In the genomic region with DNA sequence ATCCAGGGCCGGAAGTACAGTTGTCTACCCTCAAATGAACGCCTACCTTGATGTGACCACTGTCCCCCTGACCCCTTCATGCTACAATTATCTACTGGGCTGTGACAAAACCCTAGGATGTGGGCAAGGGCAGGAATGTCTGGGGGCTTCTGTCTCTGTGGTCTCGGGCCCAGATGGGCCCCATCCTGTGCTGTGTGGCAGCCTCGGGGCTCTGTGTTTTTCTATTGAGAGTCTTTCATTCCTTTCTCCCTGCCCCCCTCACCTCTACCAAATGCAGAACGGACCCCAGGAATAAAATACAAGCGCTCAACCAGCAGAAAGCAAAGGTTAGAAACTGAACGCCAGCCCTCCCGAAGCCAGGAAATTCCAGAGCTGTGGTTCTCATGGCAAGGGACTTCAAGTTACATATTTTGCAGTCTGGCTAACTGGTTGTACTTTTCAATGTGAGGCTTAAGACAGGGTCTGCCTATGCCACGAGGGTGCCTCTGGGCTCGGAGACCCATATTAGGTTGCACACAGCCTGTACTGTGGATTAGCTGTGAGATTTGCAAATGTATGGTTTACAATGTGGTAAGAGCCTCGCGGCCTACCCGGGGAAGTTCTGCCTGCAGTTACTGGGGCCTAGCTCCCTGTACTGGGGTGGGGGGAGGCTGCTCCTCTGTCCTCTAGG, we compare ENCODE assay signal across 20 mouse cellular contexts.
DNase-seq lines count a peak whose midpoint lies in the region; ATAC-seq and TF ChIP-seq lines count a peak whose summit lies in the region.
"Had no signal": no experiment of that assay in that cellular context is flagged by ENCODE, and none has a peak within 500 bp of the region (broad histone marks: within the 10 kb centered on the region; RNA-seq: fewer than 3 reads in every experiment).

No protein-coding gene starts in this region.

- no peak overlapping the region for H3K9ac ChIP-seq in forebrain, embryonic 12.5 days
- no peak overlapping the region for H3K9ac ChIP-seq in forebrain, embryonic 15.5 days (replicated peaks)
- no peak overlapping the region for H3K9ac ChIP-seq in lung, embryonic 14.5 days
- no peak overlapping the region for H3K9ac ChIP-seq in embryonic facial prominence, embryonic 12.5 days
- H3K9ac ChIP-seq in limb, embryonic 14.5 days (ENCODE audit: low read depth, low read length, severe bottlenecking), result no peak overlapping the region
- H3K9ac ChIP-seq: heart, embryonic 15.5 days; hindbrain, embryonic 14.5 days; liver, embryonic 14.5 days; neural tube, embryonic 13.5 days had no signal

- no peak overlapping the region for H3K4me2 ChIP-seq in forebrain, embryonic 12.5 days
- no peak overlapping the region for H3K4me2 ChIP-seq in forebrain, embryonic 15.5 days (replicated peaks)
- no peak overlapping the region for H3K4me2 ChIP-seq in lung, embryonic 14.5 days
- 0 out of 2 replicates have a peak overlapping the region, but pooled peaks have one; percentile 6 for H3K4me2 ChIP-seq in embryonic facial prominence, embryonic 12.5 days (replicated peaks)
- H3K4me2 ChIP-seq in limb, embryonic 14.5 days (replicated peaks; ENCODE audit: low read depth, low read length, severe bottlenecking), result peak overlapping the region; percentile 11; the same call in 1 of the 2 replicates
- H3K4me2 ChIP-seq: heart, embryonic 15.5 days; hindbrain, embryonic 14.5 days; neural tube, embryonic 13.5 days had no signal

- no peaks in the 10 kb centered on the region for H3K9me3 ChIP-seq in forebrain, embryonic 12.5 days
- no peaks in the 10 kb centered on the region for H3K9me3 ChIP-seq in forebrain, embryonic 15.5 days
- no peaks in the 10 kb centered on the region for H3K9me3 ChIP-seq in lung, embryonic 14.5 days (ENCODE audit: low read depth, low read length)
- H3K9me3 ChIP-seq in embryonic facial prominence, embryonic 12.5 days, result no peaks in the 10 kb centered on the region
- no peaks in the 10 kb centered on the region for H3K9me3 ChIP-seq in limb, embryonic 14.5 days (ENCODE audit: control insufficient read depth, low read length)
- H3K9me3 ChIP-seq: heart, embryonic 15.5 days; neural tube, embryonic 13.5 days had no signal

- no peak for TF ChIP-seq CTCF in lung, embryonic 14.5 days (IDR thresholded peaks at IDR 0.05; ENCODE audit: low read depth)

- peaks cover 9% of the 10 kb centered on the region; the same call in 1 of the 2 replicates for H3K27me3 ChIP-seq in forebrain, embryonic 12.5 days
- no peaks in the 10 kb centered on the region for H3K27me3 ChIP-seq in forebrain, embryonic 15.5 days
- no peaks in the 10 kb centered on the region for H3K27me3 ChIP-seq in lung, embryonic 14.5 days (ENCODE audit: insufficient read depth, low read length)
- no peaks in the 10 kb centered on the region for H3K27me3 ChIP-seq in embryonic facial prominence, embryonic 12.5 days
- H3K27me3 ChIP-seq in limb, embryonic 14.5 days (ENCODE audit: control insufficient read depth, insufficient read depth, low read length), result no peaks in the 10 kb centered on the region

- H3K27ac ChIP-seq in forebrain, embryonic 12.5 days, result 0 out of 2 replicates have a peak overlapping the region, but pooled peaks have one; percentile 1
- H3K27ac ChIP-seq in forebrain, embryonic 15.5 days (replicated peaks), result no peak overlapping the region
- H3K27ac ChIP-seq in lung, embryonic 14.5 days (ENCODE audit: low read depth), result no peak overlapping the region
- H3K27ac ChIP-seq in embryonic facial prominence, embryonic 12.5 days, result peak overlapping the region; percentile 84
- peak overlapping the region; percentile 79 for H3K27ac ChIP-seq in limb, embryonic 14.5 days (replicated peaks; ENCODE audit: low read depth, low read length)
- H3K27ac ChIP-seq: heart, embryonic 15.5 days; hindbrain, embryonic 14.5 days; liver, embryonic 14.5 days; neural tube, embryonic 13.5 days had no signal

- no peaks in the 10 kb centered on the region for H3K36me3 ChIP-seq in forebrain, embryonic 12.5 days (replicated peaks)
- H3K36me3 ChIP-seq in forebrain, embryonic 15.5 days, result no peaks in the 10 kb centered on the region
- no peaks in the 10 kb centered on the region for H3K36me3 ChIP-seq in lung, embryonic 14.5 days (ENCODE audit: insufficient read depth)
- no peaks in the 10 kb centered on the region for H3K36me3 ChIP-seq in embryonic facial prominence, embryonic 12.5 days
- no peaks in the 10 kb centered on the region for H3K36me3 ChIP-seq in limb, embryonic 14.5 days (ENCODE audit: control insufficient read depth, insufficient read depth, low read length)
- H3K36me3 ChIP-seq: heart, embryonic 15.5 days; neural tube, embryonic 13.5 days had no signal

- TF ChIP-seq POLR2A in limb, embryonic 14.5 days (IDR thresholded peaks at IDR 0.05; ENCODE audit: borderline replicate concordance, extremely low read depth, insufficient read depth, insufficient read length), result no peak

- 46% methylated on average over 13 of the region's 13 CpGs for WGBS in forebrain, embryonic 12.5 days
- 52% methylated on average over 13 of the region's 13 CpGs for WGBS in forebrain, embryonic 15.5 days
- 60% methylated on average over 13 of the region's 13 CpGs for WGBS in lung, embryonic 14.5 days
- WGBS in embryonic facial prominence, embryonic 12.5 days, result 11% methylated on average over 13 of the region's 13 CpGs
- 25% methylated on average over 13 of the region's 13 CpGs for WGBS in limb, embryonic 14.5 days

- no peak overlapping the region for H3K4me3 ChIP-seq in forebrain, embryonic 12.5 days (replicated peaks)
- H3K4me3 ChIP-seq in forebrain, embryonic 15.5 days, result no peak overlapping the region
- H3K4me3 ChIP-seq in lung, embryonic 14.5 days (ENCODE audit: low read depth, low read length), result no peak overlapping the region
- no peak overlapping the region for H3K4me3 ChIP-seq in embryonic facial prominence, embryonic 12.5 days
- no peak overlapping the region for H3K4me3 ChIP-seq in limb, embryonic 14.5 days (replicated peaks; ENCODE audit: low read length)
- H3K4me3 ChIP-seq: heart, embryonic 15.5 days; neural tube, embryonic 13.5 days had no signal

- peaks cover 8% of the 10 kb centered on the region; the same call in 1 of the 2 replicates for H3K4me1 ChIP-seq in forebrain, embryonic 12.5 days
- H3K4me1 ChIP-seq in forebrain, embryonic 15.5 days, result no peaks in the 10 kb centered on the region
- 0 out of 2 replicates have a peak, but pooled peaks cover 4% of the 10 kb centered on the region for H3K4me1 ChIP-seq in lung, embryonic 14.5 days (ENCODE audit: insufficient read depth)
- peaks cover 34% of the 10 kb centered on the region for H3K4me1 ChIP-seq in embryonic facial prominence, embryonic 12.5 days
- peaks cover 16% of the 10 kb centered on the region for H3K4me1 ChIP-seq in limb, embryonic 14.5 days (ENCODE audit: control insufficient read depth, insufficient read depth, low read length)
- H3K4me1 ChIP-seq: heart, embryonic 15.5 days; neural tube, embryonic 13.5 days had no signal

- no peak for ATAC-seq in forebrain, embryonic 12.5 days (ENCODE audit: low FRiP score)
- no peak for ATAC-seq in forebrain, embryonic 15.5 days (replicated peaks)
- ATAC-seq in lung, embryonic 14.5 days (ENCODE audit: insufficient read depth), result no peak
- ATAC-seq in embryonic facial prominence, embryonic 12.5 days (ENCODE audit: insufficient number of reproducible peaks, insufficient read depth, low FRiP score, low TSS enrichment), result peak; percentile 78
- ATAC-seq in limb, embryonic 14.5 days (ENCODE audit: low FRiP score, low read depth), result peak; percentile 90
- ATAC-seq: lung, postnatal 0 days had no signal

- peak; percentile 11 for DNase-seq in lung, embryonic 14.5 days
- no peak for DNase-seq in lung, postnatal 14 days
- peak; percentile 54 for DNase-seq in limb, embryonic 14.5 days (ENCODE audit: low spot score)
- no peak for DNase-seq in thymus, postnatal 14 days
- DNase-seq in cerebellum, postnatal 14 days, result no peak
- DNase-seq: adrenal gland, postnatal 14 days; cerebellum, adult 11-12 months; gastrocnemius, postnatal 10 days; heart, adult 18-20 months; kidney, adult 2 months; right cerebral cortex, postnatal 25 days; thymus, adult 18-20 months had no signal

Comparison
In these comparisons a context has a peak if more than half of its experiments do, and no peak if none do; other contexts are left out.
1. H3K27ac ChIP-seq: peak in forebrain, embryonic 12.5 days (single experiment), embryonic facial prominence, embryonic 12.5 days (single experiment) and limb, embryonic 14.5 days (single experiment); none in forebrain, embryonic 15.5 days (single experiment) and lung, embryonic 14.5 days (single experiment).
2. DNase-seq: peak in lung, embryonic 14.5 days (single experiment) and limb, embryonic 14.5 days (single experiment); none in lung, postnatal 14 days (single experiment), thymus, postnatal 14 days (single experiment) and cerebellum, postnatal 14 days (0 of 2).
3. ATAC-seq: peak in embryonic facial prominence, embryonic 12.5 days (single experiment) and limb, embryonic 14.5 days (single experiment); none in forebrain, embryonic 12.5 days (single experiment), forebrain, embryonic 15.5 days (single experiment) and lung, embryonic 14.5 days (single experiment).
4. H3K4me2 ChIP-seq: peak in embryonic facial prominence, embryonic 12.5 days (single experiment) and limb, embryonic 14.5 days (single experiment); none in forebrain, embryonic 12.5 days (single experiment), forebrain, embryonic 15.5 days (single experiment) and lung, embryonic 14.5 days (single experiment).